Mouse (Mus musculus): ENCODE results near the gene Hcrtr1. TPM values are rescaled to one million over a fixed set of nuclear protein-coding genes. Genes with fewer than 3 reads are reported as not detected.

The Hcrtr1 gene
- polyA plus RNA-seq, 1 experiment from 2014 or later, result 0.34 TPM

- Histone ChIP-seq H3K27me3 (replicated peaks; ENCODE audit: control insufficient read depth, insufficient read depth, low read length) (0 out of 2 replicates have a peak, but pooled peaks cover 2% of the 10 kb centered on the region), H3K27ac (ENCODE audit: low read length) (peak overlapping the region; percentile 34; the same call in 1 of the 2 replicates), H3K4me3 (ENCODE audit: low read length) (no peak overlapping the region), H3K9ac (ENCODE audit: low read depth, low read length) (0 out of 2 replicates have a peak overlapping the region, but pooled peaks have one; percentile 8), H3K4me2 (ENCODE audit: low read depth, low read length) (no peak overlapping the region), H3K36me3 (ENCODE audit: control insufficient read depth, insufficient read depth, low read length) (no peaks in the 10 kb centered on the region), H3K9me3 (ENCODE audit: control insufficient read depth, low read length) (no peaks in the 10 kb centered on the region), H3K4me1 (ENCODE audit: control insufficient read depth, insufficient read depth, low read length) (peaks cover 43% of the 10 kb centered on the region)
- WGBS, result 63% methylated on average over 7 of the region's 7 CpGs
- ATAC-seq, result no peak
Measured at GRCm38 (mm10) chr4:130177536-130177935, 38.4 kb upstream of the Hcrtr1 start.

GRCm38 (mm10) chr4:130177087-130177486 is 37.9 kb upstream of the Hcrtr1 start:
- peak overlapping the region; percentile 23 for H3K27ac ChIP-seq (ENCODE audit: low read length)
- ATAC-seq, result no peak
- H3K4me1 ChIP-seq (ENCODE audit: control insufficient read depth, insufficient read depth, low read length), result peaks cover 47% of the 10 kb centered on the region
- 57% methylated on average over 4 of the region's 4 CpGs for WGBS
- H3K27me3 ChIP-seq (replicated peaks; ENCODE audit: control insufficient read depth, insufficient read depth, low read length), result 0 out of 2 replicates have a peak, but pooled peaks cover 2% of the 10 kb centered on the region
- no peak overlapping the region for H3K4me3 ChIP-seq (ENCODE audit: low read length)
- no peak overlapping the region for H3K9ac ChIP-seq (ENCODE audit: low read depth, low read length)
- H3K9me3 ChIP-seq (ENCODE audit: control insufficient read depth, low read length), result no peaks in the 10 kb centered on the region
- H3K36me3 ChIP-seq (ENCODE audit: control insufficient read depth, insufficient read depth, low read length), result no peaks in the 10 kb centered on the region
- no peak overlapping the region for H3K4me2 ChIP-seq (ENCODE audit: low read depth, low read length)

GRCm38 (mm10) chr4:130176156-130176720 is 37.1 kb upstream of the Hcrtr1 start:
- H3K4me3 ChIP-seq (ENCODE audit: low read length), result no peak overlapping the region
- WGBS, result 72% methylated on average over 5 of the region's 5 CpGs
- H3K9ac ChIP-seq (ENCODE audit: low read depth, low read length), result no peak overlapping the region
- peaks cover 51% of the 10 kb centered on the region for H3K4me1 ChIP-seq (ENCODE audit: control insufficient read depth, insufficient read depth, low read length)
- peak overlapping the region; percentile 74; the same call in 1 of the 2 replicates for H3K27ac ChIP-seq (ENCODE audit: low read length)
- H3K36me3 ChIP-seq (ENCODE audit: control insufficient read depth, insufficient read depth, low read length), result no peaks in the 10 kb centered on the region
- H3K27me3 ChIP-seq (replicated peaks; ENCODE audit: control insufficient read depth, insufficient read depth, low read length), result 0 out of 2 replicates have a peak, but pooled peaks cover 2% of the 10 kb centered on the region
- no peaks in the 10 kb centered on the region for H3K9me3 ChIP-seq (ENCODE audit: control insufficient read depth, low read length)
- ATAC-seq, result no peak
- H3K4me2 ChIP-seq (ENCODE audit: low read depth, low read length), result no peak overlapping the region

GRCm38 (mm10) chr4:130175072-130175711 is 36.0 kb upstream of the Hcrtr1 start, which contains the start of gene Tinagl1:
TSS of gene Tinagl1 (minus strand) at chr4:130175122.
- H3K27me3 ChIP-seq (replicated peaks; ENCODE audit: control insufficient read depth, insufficient read depth, low read length), result 0 out of 2 replicates have a peak, but pooled peaks cover 2% of the 10 kb centered on the region
- ATAC-seq, result peak; percentile 47
- peak within 1 kb of the TSS; percentile 47 for H3K4me3 ChIP-seq (ENCODE audit: low read length)
- peak within 1 kb of the TSS; percentile 64 for H3K9ac ChIP-seq (ENCODE audit: low read depth, low read length)
- H3K4me1 ChIP-seq (ENCODE audit: control insufficient read depth, insufficient read depth, low read length), result peaks cover 50% of the 10 kb centered on the region
- peaks cover 3% of the 10 kb centered on the region; the same call in 1 of the 2 replicates for H3K36me3 ChIP-seq (ENCODE audit: control insufficient read depth, insufficient read depth, low read length)
- peak within 1 kb of the TSS; percentile 70 for H3K4me2 ChIP-seq (ENCODE audit: low read depth, low read length)
- H3K9me3 ChIP-seq (ENCODE audit: control insufficient read depth, low read length), result no peaks in the 10 kb centered on the region
- H3K27ac ChIP-seq (ENCODE audit: low read length), result peak within 1 kb of the TSS; percentile 78
- 3% methylated on average over 14 of the region's 14 CpGs for WGBS

GRCm38 (mm10) chr4:130174335-130175031 is 35.3 kb upstream of the Hcrtr1 start:
- Histone ChIP-seq H3K9ac (ENCODE audit: low read depth, low read length) (peak overlapping the region; percentile 64), H3K4me3 (ENCODE audit: low read length) (peak overlapping the region; percentile 47), H3K27me3 (replicated peaks; ENCODE audit: control insufficient read depth, insufficient read depth, low read length) (0 out of 2 replicates have a peak, but pooled peaks cover 2% of the 10 kb centered on the region), H3K4me2 (ENCODE audit: low read depth, low read length) (peak overlapping the region; percentile 70), H3K27ac (ENCODE audit: low read length) (peak overlapping the region; percentile 78), H3K4me1 (ENCODE audit: control insufficient read depth, insufficient read depth, low read length) (peaks cover 51% of the 10 kb centered on the region), H3K36me3 (ENCODE audit: control insufficient read depth, insufficient read depth, low read length) (peaks cover 3% of the 10 kb centered on the region; the same call in 1 of the 2 replicates), H3K9me3 (ENCODE audit: control insufficient read depth, low read length) (no peaks in the 10 kb centered on the region)
- WGBS, result 3% methylated on average over 25 of the region's 25 CpGs
- ATAC-seq, result peak; percentile 85

GRCm38 (mm10) chr4:130173911-130174311 is 34.8 kb upstream of the Hcrtr1 start:
- ATAC-seq, result 0 out of 2 replicates have a peak, but pooled peaks have one; percentile 14
- H3K4me3 ChIP-seq (ENCODE audit: low read length), result peak overlapping the region; percentile 47
- WGBS, result 35% methylated on average over 19 of the region's 19 CpGs
- H3K4me1 ChIP-seq (ENCODE audit: control insufficient read depth, insufficient read depth, low read length), result peaks cover 56% of the 10 kb centered on the region
- no peaks in the 10 kb centered on the region for H3K9me3 ChIP-seq (ENCODE audit: control insufficient read depth, low read length)
- H3K9ac ChIP-seq (ENCODE audit: low read depth, low read length), result peak overlapping the region; percentile 64
- H3K36me3 ChIP-seq (ENCODE audit: control insufficient read depth, insufficient read depth, low read length), result peaks cover 3% of the 10 kb centered on the region; the same call in 1 of the 2 replicates
- 0 out of 2 replicates have a peak, but pooled peaks cover 2% of the 10 kb centered on the region for H3K27me3 ChIP-seq (replicated peaks; ENCODE audit: control insufficient read depth, insufficient read depth, low read length)
- peak overlapping the region; percentile 70 for H3K4me2 ChIP-seq (ENCODE audit: low read depth, low read length)
- H3K27ac ChIP-seq (ENCODE audit: low read length), result peak overlapping the region; percentile 78

- no peaks in the 10 kb centered on the region for H3K9me3 ChIP-seq (ENCODE audit: control insufficient read depth, low read length)
- H3K4me1 ChIP-seq (ENCODE audit: control insufficient read depth, insufficient read depth, low read length), result peaks cover 63% of the 10 kb centered on the region
- H3K9ac ChIP-seq (ENCODE audit: low read depth, low read length), result peak overlapping the region; percentile 64
- H3K4me3 ChIP-seq (ENCODE audit: low read length), result peak overlapping the region; percentile 47
- H3K27ac ChIP-seq (ENCODE audit: low read length), result peak overlapping the region; percentile 78
- peaks cover 3% of the 10 kb centered on the region; the same call in 1 of the 2 replicates for H3K36me3 ChIP-seq (ENCODE audit: control insufficient read depth, insufficient read depth, low read length)
- H3K4me2 ChIP-seq (ENCODE audit: low read depth, low read length), result peak overlapping the region; percentile 70
- 65% methylated on average over 11 of the region's 11 CpGs for WGBS
- peak; percentile 26; the same call in 1 of the 2 replicates for ATAC-seq
- 0 out of 2 replicates have a peak, but pooled peaks cover 2% of the 10 kb centered on the region for H3K27me3 ChIP-seq (replicated peaks; ENCODE audit: control insufficient read depth, insufficient read depth, low read length)
Measured at GRCm38 (mm10) chr4:130173060-130173822, 34.1 kb upstream of the Hcrtr1 start.

GRCm38 (mm10) chr4:130171951-130172765 is 33.0 kb upstream of the Hcrtr1 start:
- Histone ChIP-seq H3K9ac (ENCODE audit: low read depth, low read length) (peak overlapping the region; percentile 60), H3K27ac (ENCODE audit: low read length) (peak overlapping the region; percentile 4; the same call in 1 of the 2 replicates), H3K27me3 (replicated peaks; ENCODE audit: control insufficient read depth, insufficient read depth, low read length) (0 out of 2 replicates have a peak, but pooled peaks cover 2% of the 10 kb centered on the region), H3K9me3 (ENCODE audit: control insufficient read depth, low read length) (no peaks in the 10 kb centered on the region), H3K36me3 (ENCODE audit: control insufficient read depth, insufficient read depth, low read length) (peaks cover 3% of the 10 kb centered on the region; the same call in 1 of the 2 replicates), H3K4me2 (ENCODE audit: low read depth, low read length) (peak overlapping the region; percentile 38), H3K4me1 (ENCODE audit: control insufficient read depth, insufficient read depth, low read length) (peaks cover 71% of the 10 kb centered on the region), H3K4me3 (ENCODE audit: low read length) (peak overlapping the region; percentile 24)
- ATAC-seq, result no peak
- 37% methylated on average over 11 of the region's 11 CpGs for whole genome bisulfite sequencing
